Mouse (Mus musculus) ES-CJ7 (cell line): ENCODE results near the gene Socs4.
"Not testable (repeated sequence)": the region's sequence is repeated elsewhere in the genome, so short reads cannot be mapped to it uniquely, and the experiment has no call there.

Experiments
- DNase-seq: peaks from one replicate; pipeline ENCODE4 v3.0.0; 2011; ENCODE audit warnings: low read depth, low spot score

The Socs4 gene

GRCm38 (mm10) chr14:47287021-47287420 lies 10.3 kb downstream of the Socs4 start:
- DNase-seq: no peak

GRCm38 (mm10) chr14:47291772-47292171 lies 15.0 kb downstream of the Socs4 start:
- DNase-seq: no peak

GRCm38 (mm10) chr14:47294136-47294535 lies 17.4 kb downstream of the Socs4 start:
- no peak for DNase-seq

- no peak for DNase-seq
Observed at GRCm38 (mm10) chr14:47296232-47296631, 19.5 kb downstream of the Socs4 start.

GRCm38 (mm10) chr14:47297785-47298407 lies 21.2 kb downstream of the Socs4 start, which contains the start of gene Mapk1ip1l:
Mapk1ip1l (plus strand) TSS chr14:47298266.
- peak; percentile 83 for DNase-seq

GRCm38 (mm10) chr14:47298408-47298792 lies 21.7 kb downstream of the Socs4 start:
- peak; percentile 82 for DNase-seq

GRCm38 (mm10) chr14:47298819-47299261 lies 22.1 kb downstream of the Socs4 start:
- peak; percentile 80 for DNase-seq

- no peak for DNase-seq
Observed at GRCm38 (mm10) chr14:47302885-47303680, 26.4 kb downstream of the Socs4 start.

- no peak for DNase-seq
Observed at GRCm38 (mm10) chr14:47304814-47305405, 28.2 kb downstream of the Socs4 start.

GRCm38 (mm10) chr14:47305933-47306332 lies 29.2 kb downstream of the Socs4 start:
- DNase-seq: no peak

GRCm38 (mm10) chr14:47307669-47308068 lies 30.9 kb downstream of the Socs4 start:
- DNase-seq: no peak

GRCm38 (mm10) chr14:47309061-47309460 lies 32.3 kb downstream of the Socs4 start:
- DNase-seq: no peak

GRCm38 (mm10) chr14:47310342-47311181 lies 33.8 kb downstream of the Socs4 start:
- no peak for DNase-seq

- DNase-seq: no peak
Observed at GRCm38 (mm10) chr14:47319362-47319761, 42.6 kb downstream of the Socs4 start.

- DNase-seq: not testable (repeated sequence)
Observed at GRCm38 (mm10) chr14:47321581-47321980, 44.9 kb downstream of the Socs4 start.

GRCm38 (mm10) chr14:47325965-47326761 lies 49.4 kb downstream of the Socs4 start:
- no peak for DNase-seq

GRCm38 (mm10) chr14:47327347-47327746 lies 50.6 kb downstream of the Socs4 start:
- DNase-seq: no peak

GRCm38 (mm10) chr14:47331920-47332319 lies 55.2 kb downstream of the Socs4 start:
- no peak for DNase-seq

- peak; percentile 63 for DNase-seq
Observed at GRCm38 (mm10) chr14:47334819-47335218, 58.1 kb downstream of the Socs4 start.

- no peak for DNase-seq
Observed at GRCm38 (mm10) chr14:47335300-47335699, 58.6 kb downstream of the Socs4 start.
